Mouse (Mus musculus): ENCODE results near the gene Ap1s1. TPM values are rescaled to one million over a fixed set of nuclear protein-coding genes. Genes with fewer than 3 reads are reported as not detected.

The Ap1s1 gene
- polyA plus RNA-seq, 1 experiment = 71.9 TPM

GRCm38 (mm10) chr5:137036211-137036610 is 9.7 kb downstream of the Ap1s1 start:
- no peak overlapping the region for H3K4me3 ChIP-seq (replicated peaks; ENCODE audit: control insufficient read depth, low read depth, low read length)
- WGBS = 83% methylated on average over 13 of the region's 13 CpGs
- TF ChIP-seq CTCF (IDR thresholded peaks at IDR 0.05; ENCODE audit: control insufficient read depth, insufficient read depth, low read length) (no peak), POLR2A (IDR thresholded peaks at IDR 0.05; ENCODE audit: borderline replicate concordance, control insufficient read depth, low read depth, low read length) (no peak)
- H3K4me1 ChIP-seq (ENCODE audit: control insufficient read depth, insufficient read depth, low read length) = peaks cover 1% of the 10 kb centered on the region; the same call in 1 of the 2 replicates
- H3K27ac ChIP-seq (ENCODE audit: control insufficient read depth, insufficient read depth, low read depth, low read length, poor library complexity) = no peak overlapping the region

GRCm38 (mm10) chr5:137032641-137033074 is 13.3 kb downstream of the Ap1s1 start:
- Histone ChIP-seq H3K27ac (ENCODE audit: control insufficient read depth, insufficient read depth, low read depth, low read length, poor library complexity) (no peak overlapping the region), H3K4me1 (ENCODE audit: control insufficient read depth, insufficient read depth, low read length) (peaks cover 1% of the 10 kb centered on the region), H3K4me3 (replicated peaks; ENCODE audit: control insufficient read depth, low read depth, low read length) (peak overlapping the region; percentile 21)
- WGBS = under 1% methylated on average over 49 of the region's 49 CpGs
- no peak for TF ChIP-seq CTCF (IDR thresholded peaks at IDR 0.05; ENCODE audit: control insufficient read depth, insufficient read depth, low read length)
- no peak for TF ChIP-seq POLR2A (IDR thresholded peaks at IDR 0.05; ENCODE audit: borderline replicate concordance, control insufficient read depth, low read depth, low read length)

GRCm38 (mm10) chr5:137032033-137032421 is 13.9 kb downstream of the Ap1s1 start:
- H3K4me3 ChIP-seq (replicated peaks; ENCODE audit: control insufficient read depth, low read depth, low read length) = peak overlapping the region; percentile 46
- H3K4me1 ChIP-seq (ENCODE audit: control insufficient read depth, insufficient read depth, low read length) = peaks cover 1% of the 10 kb centered on the region
- TF ChIP-seq CTCF (IDR thresholded peaks at IDR 0.05; ENCODE audit: control insufficient read depth, insufficient read depth, low read length) (no peak), POLR2A (IDR thresholded peaks at IDR 0.05; ENCODE audit: borderline replicate concordance, control insufficient read depth, low read depth, low read length) (no peak)
- WGBS = under 1% methylated on average over 33 of the region's 33 CpGs
- no peak overlapping the region; the same call in 1 of the 2 replicates for H3K27ac ChIP-seq (ENCODE audit: control insufficient read depth, insufficient read depth, low read depth, low read length, poor library complexity)

- Histone ChIP-seq H3K4me3 (replicated peaks; ENCODE audit: control insufficient read depth, low read depth, low read length) (no peak overlapping the region), H3K4me1 (ENCODE audit: control insufficient read depth, insufficient read depth, low read length) (peaks cover 1% of the 10 kb centered on the region), H3K27ac (ENCODE audit: control insufficient read depth, insufficient read depth, low read depth, low read length, poor library complexity) (no peak overlapping the region; the same call in 1 of the 2 replicates)
- WGBS = 3% methylated on average over 78 of the region's 78 CpGs
- TF ChIP-seq CTCF (IDR thresholded peaks at IDR 0.05; ENCODE audit: control insufficient read depth, insufficient read depth, low read length) = no peak
- TF ChIP-seq POLR2A (IDR thresholded peaks at IDR 0.05; ENCODE audit: borderline replicate concordance, control insufficient read depth, low read depth, low read length) = no peak
These were observed 14.6 kb downstream of the Ap1s1 start for GRCm38 (mm10) chr5:137031076-137032032.

DNA sequence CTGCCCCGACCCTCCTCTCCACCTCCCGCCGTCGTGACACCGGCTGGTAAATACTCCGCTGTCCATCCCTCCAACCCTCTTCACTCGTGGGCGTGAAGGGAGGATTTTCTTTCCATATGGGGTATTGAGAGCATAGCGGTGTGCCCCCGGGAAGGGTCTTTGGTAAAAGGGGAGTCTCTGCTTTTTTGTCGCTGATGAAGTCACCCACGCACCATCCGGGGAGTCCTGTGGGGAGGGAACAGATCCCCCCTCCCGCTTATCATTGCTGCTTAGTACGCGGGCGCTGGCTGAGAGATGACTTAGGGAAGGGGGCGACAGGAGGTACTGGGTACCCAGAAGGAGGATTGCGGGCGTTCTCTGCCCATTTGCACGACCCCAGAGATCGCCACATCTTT is 15.5 kb downstream of the Ap1s1 start:
- peaks cover 1% of the 10 kb centered on the region for H3K4me1 ChIP-seq (ENCODE audit: control insufficient read depth, insufficient read depth, low read length)
- 14% methylated on average over 22 of the region's 22 CpGs for WGBS
- H3K27ac ChIP-seq (ENCODE audit: control insufficient read depth, insufficient read depth, low read depth, low read length, poor library complexity) = no peak overlapping the region
- TF ChIP-seq CTCF (IDR thresholded peaks at IDR 0.05; ENCODE audit: control insufficient read depth, insufficient read depth, low read length) (no peak), POLR2A (IDR thresholded peaks at IDR 0.05; ENCODE audit: borderline replicate concordance, control insufficient read depth, low read depth, low read length) (no peak)
- no peak overlapping the region for H3K4me3 ChIP-seq (replicated peaks; ENCODE audit: control insufficient read depth, low read depth, low read length)

GRCm38 (mm10) chr5:137029643-137030415 is 16.1 kb downstream of the Ap1s1 start:
- Histone ChIP-seq H3K4me3 (replicated peaks; ENCODE audit: control insufficient read depth, low read depth, low read length) (no peak overlapping the region), H3K27ac (ENCODE audit: control insufficient read depth, insufficient read depth, low read depth, low read length, poor library complexity) (no peak overlapping the region), H3K4me1 (ENCODE audit: control insufficient read depth, insufficient read depth, low read length) (peaks cover 1% of the 10 kb centered on the region)
- peak; percentile 27; the same call in 1 of the 2 replicates for TF ChIP-seq POLR2A (IDR thresholded peaks at IDR 0.05; ENCODE audit: borderline replicate concordance, control insufficient read depth, low read depth, low read length)
- no peak for TF ChIP-seq CTCF (IDR thresholded peaks at IDR 0.05; ENCODE audit: control insufficient read depth, insufficient read depth, low read length)
- 2% methylated on average over 52 of the region's 52 CpGs for WGBS

GRCm38 (mm10) chr5:137029273-137029585 is 16.7 kb downstream of the Ap1s1 start:
- no peak for TF ChIP-seq CTCF (IDR thresholded peaks at IDR 0.05; ENCODE audit: control insufficient read depth, insufficient read depth, low read length)
- TF ChIP-seq POLR2A (IDR thresholded peaks at IDR 0.05; ENCODE audit: borderline replicate concordance, control insufficient read depth, low read depth, low read length) = no peak
- peaks cover 1% of the 10 kb centered on the region for H3K4me1 ChIP-seq (ENCODE audit: control insufficient read depth, insufficient read depth, low read length)
- no peak overlapping the region for H3K4me3 ChIP-seq (replicated peaks; ENCODE audit: control insufficient read depth, low read depth, low read length)
- 2% methylated on average over 8 of the region's 8 CpGs for WGBS
- H3K27ac ChIP-seq (ENCODE audit: control insufficient read depth, insufficient read depth, low read depth, low read length, poor library complexity) = no peak overlapping the region
